Mouse (Mus musculus) cerebellum, adult 9-10 months (tissue): ENCODE data around the gene Mrnip.

Experiments used
- DNase-seq: peaks from one replicate; pipeline ENCODE4 v3.0.0; 2022

Gene Mrnip

GRCm38 (mm10) chr11:50161578-50162304 is 12.5 kb upstream of the Mrnip start:
- peak; percentile 62 for DNase-seq

GRCm38 (mm10) chr11:50162338-50163050 is 11.8 kb upstream of the Mrnip start:
- no peak for DNase-seq

- DNase-seq: no peak
Observed at GRCm38 (mm10) chr11:50168352-50168751, 5.9 kb upstream of the Mrnip start.

GRCm38 (mm10) chr11:50174730-50175187 is 515 bp downstream of the Mrnip start:
- peak; percentile 98 for DNase-seq

GRCm38 (mm10) chr11:50176351-50176750 is 2.1 kb downstream of the Mrnip start:
- DNase-seq: peak; percentile 32

GRCm38 (mm10) chr11:50177111-50177510 is 2.9 kb downstream of the Mrnip start:
- DNase-seq: no peak

- no peak for DNase-seq
Observed at GRCm38 (mm10) chr11:50178532-50179488, 4.6 kb downstream of the Mrnip start.

GRCm38 (mm10) chr11:50180478-50181231 is 6.4 kb downstream of the Mrnip start:
- no peak for DNase-seq

- DNase-seq: no peak
Observed at GRCm38 (mm10) chr11:50182702-50183101, 8.5 kb downstream of the Mrnip start.

- no peak for DNase-seq
Observed at GRCm38 (mm10) chr11:50184788-50185187, 10.5 kb downstream of the Mrnip start.

GRCm38 (mm10) chr11:50188682-50189081 is 14.4 kb downstream of the Mrnip start:
- no peak for DNase-seq

GRCm38 (mm10) chr11:50190362-50190761 is 16.1 kb downstream of the Mrnip start:
- no peak for DNase-seq

- DNase-seq: no peak
Observed at GRCm38 (mm10) chr11:50192278-50192677, 18.0 kb downstream of the Mrnip start.

GRCm38 (mm10) chr11:50194070-50194469 is 19.8 kb downstream of the Mrnip start:
- DNase-seq: no peak

GRCm38 (mm10) chr11:50194793-50195192 is 20.5 kb downstream of the Mrnip start:
- DNase-seq: no peak

GRCm38 (mm10) chr11:50197500-50197899 is 23.3 kb downstream of the Mrnip start:
- DNase-seq: no peak

- no peak for DNase-seq
Observed at GRCm38 (mm10) chr11:50198219-50198846, 24.1 kb downstream of the Mrnip start.

GRCm38 (mm10) chr11:50198916-50199315 is 24.7 kb downstream of the Mrnip start:
- DNase-seq: no peak

GRCm38 (mm10) chr11:50200613-50201012 is 26.4 kb downstream of the Mrnip start:
- DNase-seq: no peak

GRCm38 (mm10) chr11:50201590-50201989 is 27.3 kb downstream of the Mrnip start:
- no peak for DNase-seq

- no peak for DNase-seq
Observed at GRCm38 (mm10) chr11:50203302-50203827, 29.1 kb downstream of the Mrnip start.

- DNase-seq: no peak
Observed at GRCm38 (mm10) chr11:50205434-50205833, 31.2 kb downstream of the Mrnip start.
